Mouse (Mus musculus): Measurements from ENCODE around the gene Pik3r1.

The Pik3r1 gene

GRCm38 (mm10) chr13:101735364-101736120 is 32.5 kb downstream of the Pik3r1 start:
- no peak for DNase-seq

DNA sequence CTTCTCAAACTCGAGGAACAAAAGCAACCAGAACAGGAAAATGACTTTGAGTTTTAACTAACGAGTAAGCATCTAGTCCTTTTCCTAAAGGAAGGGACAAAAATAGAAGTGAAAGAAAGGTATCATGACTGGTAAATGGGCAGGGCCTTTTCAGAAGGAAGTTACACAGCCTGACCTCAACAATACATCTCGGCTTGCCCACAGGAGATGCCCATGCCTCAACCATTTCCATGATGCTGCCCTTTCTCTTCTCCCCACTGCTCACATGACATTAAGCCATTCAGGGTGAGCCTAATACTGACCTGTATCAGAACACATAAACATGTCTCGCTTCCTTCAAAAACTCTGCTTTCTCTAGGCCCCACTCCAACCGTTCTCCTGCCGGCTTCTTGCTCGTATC is 33.8 kb downstream of the Pik3r1 start:
- DNase-seq: no peak

- DNase-seq: no peak
These were observed 35.3 kb downstream of the Pik3r1 start for GRCm38 (mm10) chr13:101732675-101733074.

- no peak for DNase-seq
These were observed 36.2 kb downstream of the Pik3r1 start for GRCm38 (mm10) chr13:101731777-101732176.

DNA sequence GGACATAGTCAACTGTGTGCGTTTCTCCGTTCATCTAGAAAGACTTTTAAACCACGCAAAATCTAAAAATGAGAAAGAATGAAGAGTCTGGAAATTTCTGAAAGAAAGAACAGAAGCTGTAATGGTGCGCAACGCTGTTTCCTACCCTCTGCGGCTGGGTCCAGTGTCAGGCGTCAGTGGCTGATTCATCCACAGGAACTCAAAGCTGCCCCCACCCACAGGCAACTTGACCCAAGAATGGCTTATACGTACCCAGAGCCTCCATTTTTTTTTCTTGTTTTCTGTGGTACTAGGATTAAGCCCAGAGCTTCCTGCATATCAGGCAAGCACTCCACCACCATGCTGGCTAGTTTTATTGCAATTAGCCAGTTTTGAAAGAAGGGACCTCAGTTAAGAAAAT is 37.7 kb downstream of the Pik3r1 start:
- DNase-seq: no peak

DNA sequence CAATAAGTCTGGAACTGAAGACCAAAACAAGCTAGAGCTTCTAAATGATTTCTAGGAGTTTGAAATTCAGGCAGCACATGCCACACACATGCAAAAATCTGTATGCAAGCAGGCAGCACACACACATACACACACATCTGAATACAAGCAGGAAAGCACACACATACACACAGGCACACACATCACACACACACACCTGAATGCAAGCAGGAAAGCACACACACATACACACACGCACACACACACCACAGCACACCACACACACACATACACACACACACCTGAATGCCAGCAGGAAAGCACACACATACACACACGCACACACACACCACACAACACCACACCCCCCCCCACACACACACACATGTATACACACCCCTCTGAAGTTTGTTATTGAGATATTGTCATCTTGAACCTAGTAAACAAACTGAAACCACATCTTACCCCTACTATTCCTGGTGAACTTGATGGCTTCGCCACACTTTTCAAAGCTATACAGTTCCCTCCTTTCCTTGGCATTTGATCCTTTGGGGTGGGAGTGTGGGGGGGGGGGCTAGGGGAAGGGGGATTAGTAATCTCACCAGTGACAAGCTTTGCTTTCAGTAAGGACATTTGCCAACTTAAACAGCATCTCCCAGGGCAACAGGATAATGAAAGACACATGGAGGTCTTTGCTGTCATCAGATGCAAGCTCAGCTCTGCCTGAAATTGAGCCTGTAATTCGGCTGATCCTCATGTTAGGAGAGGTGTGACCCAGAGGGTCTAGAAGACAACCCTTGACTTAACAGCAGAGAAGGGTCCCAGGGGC is 38.6 kb downstream of the Pik3r1 start:
- no peak for DNase-seq

DNA sequence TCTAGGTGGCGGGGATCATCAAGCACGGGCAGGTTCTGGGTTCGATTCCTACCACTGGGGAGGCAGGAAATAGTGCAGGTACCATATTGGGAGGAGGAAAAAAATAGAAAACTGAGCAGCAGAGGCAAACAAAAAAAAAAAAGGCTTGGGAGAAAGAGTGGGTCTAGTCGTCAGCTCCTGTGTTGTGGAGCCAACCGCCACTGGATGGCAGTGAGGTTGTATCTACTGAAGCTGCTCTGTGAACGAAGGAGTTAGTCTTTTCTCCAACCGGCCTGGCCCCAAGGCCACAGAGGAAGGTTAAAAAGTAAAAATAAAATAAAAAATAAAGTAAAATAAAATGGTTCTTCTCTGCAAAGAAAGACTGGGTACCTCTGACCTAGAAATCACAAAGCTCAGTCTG is 39.2 kb downstream of the Pik3r1 start:
- no peak for DNase-seq

GRCm38 (mm10) chr13:101728300-101728699 is 39.7 kb downstream of the Pik3r1 start:
- no peak for DNase-seq

DNA sequence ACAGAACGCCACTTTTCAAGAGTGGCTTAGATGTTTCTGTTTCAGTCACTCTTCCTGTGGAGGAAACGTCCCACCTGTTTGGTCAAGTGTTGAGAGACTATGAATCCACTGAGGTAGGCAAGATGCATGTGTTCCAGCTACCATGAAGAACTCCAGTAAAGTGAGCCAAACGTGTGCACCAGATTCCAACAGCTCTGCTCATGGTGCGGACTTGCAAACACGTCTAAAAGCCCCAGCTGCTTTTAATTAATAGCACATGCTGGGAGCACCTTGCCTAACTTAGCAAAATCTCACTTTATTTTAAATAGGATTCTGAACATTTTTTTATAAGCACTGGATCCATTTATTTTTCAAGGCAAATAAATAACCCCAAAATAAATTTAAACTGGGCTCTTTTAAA is 40.2 kb downstream of the Pik3r1 start:
- DNase-seq: no peak

GRCm38 (mm10) chr13:101726922-101727321 is 41.1 kb downstream of the Pik3r1 start:
- no peak for DNase-seq

DNA sequence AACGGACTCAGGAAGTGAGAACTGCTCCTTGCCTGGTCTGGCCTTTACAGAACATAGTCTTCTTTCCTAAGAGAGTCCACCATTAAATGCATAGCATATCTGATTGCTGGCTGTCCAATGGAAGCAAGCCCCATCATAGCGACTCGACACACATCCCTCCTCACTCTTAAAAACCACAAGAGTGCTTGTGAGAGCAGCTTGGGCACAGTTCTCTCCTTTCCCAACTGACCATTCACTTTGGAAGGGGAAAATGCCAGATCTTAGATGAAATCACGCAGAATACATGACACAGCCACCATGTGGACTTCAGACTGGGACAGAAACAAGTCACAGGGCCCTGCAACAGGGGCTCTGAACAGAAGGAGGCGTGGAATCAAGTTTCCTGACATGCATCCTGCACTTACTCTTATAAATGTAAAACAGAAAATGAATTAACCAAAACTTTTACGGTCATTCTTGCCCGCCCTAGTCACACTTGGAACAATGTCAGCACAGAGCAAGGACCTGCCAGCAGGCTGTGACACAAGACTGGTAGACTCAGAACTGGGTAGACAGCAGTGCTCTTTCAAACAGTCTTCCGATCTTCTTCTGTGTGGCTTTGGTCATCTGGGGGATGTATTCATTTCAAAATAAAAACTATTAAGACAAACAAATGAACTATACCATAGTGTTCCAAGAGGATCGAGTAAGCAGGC is 46.0 kb downstream of the Pik3r1 start:
- no peak for DNase-seq

- DNase-seq: no peak
These were observed 46.9 kb downstream of the Pik3r1 start for GRCm38 (mm10) chr13:101721154-101721553.

GRCm38 (mm10) chr13:101719312-101719870 is 48.6 kb downstream of the Pik3r1 start:
- DNase-seq: peak; percentile 65 to 81

- no peak for DNase-seq
These were observed 49.3 kb downstream of the Pik3r1 start for GRCm38 (mm10) chr13:101718744-101719143.

DNA sequence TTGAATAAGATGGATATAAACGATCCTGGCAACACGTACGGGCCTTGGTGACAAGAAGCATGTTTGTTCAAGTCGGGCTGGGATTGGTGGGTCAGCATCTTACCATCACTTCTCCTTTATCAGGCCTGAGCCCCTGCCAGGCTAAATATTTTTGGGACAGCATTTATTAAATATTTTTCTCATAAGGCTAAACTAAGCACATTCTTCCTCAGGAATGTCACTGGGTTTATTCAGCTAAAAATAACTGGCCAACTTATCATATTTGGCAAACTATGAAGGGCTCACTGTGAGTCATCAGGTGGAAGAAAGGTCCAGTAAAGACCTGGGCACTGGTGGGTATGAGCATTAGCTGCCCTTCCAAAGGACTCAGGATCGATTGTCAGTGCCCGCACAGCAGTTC is 50.2 kb downstream of the Pik3r1 start:
- DNase-seq: no peak

DNA sequence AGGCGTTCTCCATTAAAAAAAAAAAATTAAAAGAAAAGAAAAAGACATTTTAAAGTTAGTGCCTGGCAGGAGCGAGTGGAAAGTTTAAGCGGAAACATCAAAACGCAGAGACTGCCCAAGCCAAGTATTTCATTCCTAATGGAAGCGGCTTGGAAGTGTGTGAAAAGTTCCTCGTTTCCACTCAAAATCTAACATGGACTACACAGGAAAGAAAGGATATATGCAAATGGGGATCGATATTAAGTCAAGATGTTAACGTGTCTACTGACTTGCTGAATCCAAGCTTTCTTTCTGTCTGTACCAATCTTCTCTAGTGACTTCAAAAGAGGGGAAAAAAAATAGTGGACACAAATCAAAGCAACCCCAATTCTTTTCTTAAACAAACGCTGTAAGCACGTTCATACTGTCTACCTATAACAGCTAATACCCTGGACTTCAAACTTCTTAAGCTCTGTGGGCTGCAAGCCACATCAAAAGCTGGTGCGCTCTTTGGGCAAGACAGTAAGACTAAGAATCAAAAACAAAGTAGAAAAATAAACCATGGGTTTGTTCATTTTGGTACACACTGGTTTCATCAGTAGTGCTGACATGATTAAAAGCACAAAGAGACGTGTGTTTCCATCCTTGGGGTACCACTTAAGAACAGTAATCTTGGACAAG is 54.5 kb downstream of the Pik3r1 start:
- no peak for DNase-seq

DNA sequence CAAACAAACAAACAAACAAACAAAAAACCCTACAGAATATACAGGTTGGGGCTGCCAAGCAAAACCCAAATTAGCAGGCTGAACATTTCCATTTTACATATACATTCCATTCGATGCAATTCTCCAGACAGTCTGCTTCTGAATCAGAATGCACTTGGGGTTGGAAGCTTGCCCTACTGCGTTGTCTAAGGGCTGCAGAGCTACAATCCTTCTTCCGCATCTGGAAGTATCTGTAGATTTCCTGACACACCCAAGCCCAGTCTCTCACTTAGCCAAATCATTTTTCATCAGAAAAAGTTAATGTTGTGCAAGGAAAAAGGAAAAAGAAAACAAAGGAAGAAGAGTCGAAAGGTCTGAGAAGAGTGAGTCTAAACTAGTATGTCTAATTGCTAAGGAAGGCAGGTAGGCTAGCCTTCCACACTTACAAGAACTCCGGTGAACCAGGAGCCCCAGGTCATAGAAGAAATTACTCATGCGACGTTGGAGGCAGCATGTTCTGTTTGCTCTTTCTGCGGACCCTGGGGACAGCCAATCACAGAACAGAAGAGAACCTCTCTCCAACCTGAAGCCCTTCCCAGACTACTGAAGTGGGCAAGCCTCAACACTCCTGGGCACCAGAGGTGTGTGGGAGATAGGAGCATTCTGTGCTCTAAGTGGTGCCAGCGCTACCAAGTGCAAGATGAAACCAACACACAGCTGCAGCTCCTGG is 55.1 kb downstream of the Pik3r1 start:
- DNase-seq: no peak

DNA sequence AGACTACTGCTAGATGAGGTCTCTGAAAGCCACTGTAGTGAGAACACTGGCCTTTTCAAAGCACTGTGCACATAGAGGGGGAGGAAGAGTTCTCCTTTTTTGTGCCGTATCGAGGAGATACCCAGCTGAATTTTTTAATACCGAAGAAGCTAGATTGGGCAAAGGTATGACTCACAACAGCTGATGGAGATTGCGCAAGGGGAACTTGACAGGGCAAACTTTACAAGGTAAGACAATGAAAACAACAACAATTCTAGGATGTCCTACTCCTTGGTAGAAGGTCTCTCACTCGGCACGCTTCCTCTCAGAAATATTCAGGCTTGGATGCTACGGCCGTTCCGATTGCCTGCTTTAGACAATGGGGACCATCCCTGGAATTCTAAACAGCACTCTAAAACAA is 55.9 kb downstream of the Pik3r1 start:
- no peak for DNase-seq

DNA sequence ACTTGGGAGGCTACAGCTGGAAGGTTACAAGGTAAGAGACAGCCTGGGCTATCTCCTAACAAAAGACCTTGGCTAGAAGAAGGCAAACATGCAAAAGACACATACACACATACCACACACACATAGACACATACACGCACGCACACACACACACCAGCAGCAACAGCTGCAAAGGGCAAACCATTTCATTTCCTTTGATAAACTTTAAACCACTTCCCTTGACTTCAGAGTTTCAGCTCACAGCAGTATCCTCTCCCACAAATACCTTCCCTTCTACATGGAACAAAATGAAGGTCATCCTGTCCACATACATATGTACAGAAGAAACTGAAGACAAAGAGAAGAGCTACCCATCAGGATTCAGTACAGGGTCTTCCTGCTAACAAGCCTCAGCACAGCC is 56.7 kb downstream of the Pik3r1 start:
- DNase-seq: no peak

DNA sequence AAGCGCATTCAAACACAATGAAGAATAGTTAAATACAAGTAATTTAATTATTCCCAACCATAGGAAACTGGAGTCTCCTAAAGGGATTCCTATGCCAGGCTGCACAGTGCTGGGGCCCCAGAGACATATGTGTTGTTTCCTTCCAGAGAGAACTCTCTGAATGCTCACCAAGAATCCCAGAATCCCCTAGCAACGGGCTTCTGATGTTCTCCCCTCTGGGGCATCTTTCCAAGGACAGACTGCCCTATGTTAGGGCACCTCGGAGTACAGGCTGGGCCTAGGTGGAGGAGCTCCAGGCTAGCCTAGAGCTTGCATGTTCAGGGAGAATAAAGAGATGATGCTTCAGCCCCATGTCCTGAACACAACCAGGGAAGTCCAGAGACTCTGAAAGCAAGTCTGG is 58.2 kb downstream of the Pik3r1 start:
- no peak for DNase-seq

DNA sequence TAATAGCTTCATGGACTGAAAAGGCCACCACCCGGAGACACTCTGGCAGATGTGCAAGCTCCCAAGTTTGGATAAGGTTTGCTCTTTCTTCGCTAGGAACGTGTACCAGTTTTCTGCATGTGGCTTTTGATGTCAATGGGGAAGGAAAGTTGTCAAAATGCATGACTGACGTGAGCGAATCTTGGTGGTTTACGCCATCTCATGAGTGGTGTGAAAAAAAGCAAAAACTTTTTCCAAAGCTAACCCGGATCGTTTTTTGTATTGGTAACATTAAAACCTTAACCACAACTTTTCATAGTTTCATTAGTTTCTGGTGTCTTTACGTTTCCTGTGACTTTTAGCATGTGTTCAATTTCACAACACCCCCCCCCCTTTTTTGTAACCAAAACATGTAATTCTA is 60.8 kb downstream of the Pik3r1 start:
- no peak for DNase-seq

DNA sequence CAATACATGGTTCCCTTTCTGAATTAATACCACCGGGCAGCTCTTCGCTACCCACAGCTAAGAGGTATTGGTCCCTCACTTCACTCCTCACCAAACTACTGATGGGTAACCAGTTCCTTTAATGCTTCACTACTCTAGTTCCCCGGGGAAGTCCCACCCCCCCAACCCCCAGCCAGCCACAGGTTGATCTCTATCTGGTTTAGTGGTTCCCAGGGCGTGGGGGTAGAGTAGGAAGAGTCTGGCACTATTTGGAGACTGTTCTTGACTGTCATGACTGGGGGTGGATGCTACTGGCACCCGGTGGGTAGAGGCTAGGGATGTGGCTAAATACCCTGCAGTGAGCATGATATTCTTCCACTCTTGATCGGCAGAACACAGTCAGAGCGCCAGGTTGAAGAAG is 61.6 kb downstream of the Pik3r1 start:
- no peak for DNase-seq
